Mouse (Mus musculus) heart, adult 2 months (tissue): ENCODE measurements around the gene Clcn3. TPM values are rescaled to one million over a fixed set of nuclear protein-coding genes. Genes with fewer than 3 reads are reported as not detected.

Source experiments
- DNase-seq, 2 experiments: peaks; one replicate each; pipeline ENCODE4 v3.0.0; 2021
- H3K27ac ChIP-seq: fragments of 200-600 bp; 2 replicates; pipeline ENCODE4 v1.8.1; 2022
- H3K27me3 ChIP-seq: fragments of 200-500 bp; 2 replicates; pipeline ENCODE4 v1.6.1; 2012; ENCODE audit warnings: mild to moderate bottlenecking, low read length, inconsistent platforms, mixed read lengths; ENCODE audit not compliant: control insufficient read depth, insufficient read depth
- H3K36me3 ChIP-seq: fragments of 200-500 bp; 2 replicates; pipeline ENCODE4 v1.6.1; 2012; ENCODE audit warnings: low read length, inconsistent platforms; ENCODE audit not compliant: control insufficient read depth, insufficient read depth
- H3K4me1 ChIP-seq: fragments of 200-500 bp; 2 replicates; pipeline ENCODE4 v1.6.1; 2011; ENCODE audit warnings: low read length; ENCODE audit not compliant: control insufficient read depth, insufficient read depth
- H3K4me3 ChIP-seq: fragments of 200-600 bp; 2 replicates; pipeline ENCODE4 v1.8.1; 2022
- H3K79me2 ChIP-seq: fragments of 200-500 bp; replicated peaks from 2 replicates; pipeline ENCODE4 v1.6.1; 2012; ENCODE audit warnings: mild to moderate bottlenecking, inconsistent platforms, low read length, moderate library complexity, mixed read lengths; ENCODE audit not compliant: control insufficient read depth, insufficient read depth
- H3K9ac ChIP-seq: fragments of 200-500 bp; 2 replicates; pipeline ENCODE4 v1.6.1; 2012; ENCODE audit warnings: low read depth, mild to moderate bottlenecking, control low read depth, inconsistent platforms, low read length, mixed read lengths
- CTCF ChIP-seq: fragments of 200-600 bp; IDR thresholded peaks from 2 replicates; pipeline ENCODE4 v1.8.1; 2022; ENCODE audit warnings: antibody characterized with exemption, mild to moderate bottlenecking, moderate library complexity
- EP300 ChIP-seq: fragments of 200-500 bp; IDR thresholded peaks from 2 replicates; pipeline ENCODE4 v1.6.1; 2011; ENCODE audit warnings: low read depth, low read length, control low read depth; ENCODE audit not compliant: insufficient read depth
- POLR2A ChIP-seq: fragments of 200-500 bp; IDR thresholded peaks from 2 replicates; pipeline ENCODE4 v1.6.1; 2011; ENCODE audit warnings: mild to moderate bottlenecking, low read depth, low read length, control low read depth; ENCODE audit not compliant: insufficient read depth
- WGBS: fragments of 180-500 bp; shearing (Covaris S2); methylation state at CpG from one replicate; pipeline ENCODE4 v1.1.7; 2018; 5-methylcytosine and 5-hydroxymethylcytosine counted together
- intact Hi-C: fragments of 180-260 bp; cut with DNase I; formaldehyde crosslinking; loops from one replicate; pipeline ENCODE4 v1.15.1; 2025
- polyA plus RNA-seq: library from polyadenylated mRNA; depleted of rRNA; stranded (reverse); fragments of >200 nt; gene quantifications from 2 replicates; pipeline ENCODE4 v1.2.3, GENCODE M21; 2012; rRNA removed
- total RNA-seq, 2 experiments: library from RNA; stranded (reverse); gene quantifications; 2 replicates each; pipeline ENCODE4 v1.2.3; 2021

Gene Clcn3
- total and polyA plus RNA-seq, 3 experiments: 10.1 to 33.6 (median 27.6) TPM

DNA sequence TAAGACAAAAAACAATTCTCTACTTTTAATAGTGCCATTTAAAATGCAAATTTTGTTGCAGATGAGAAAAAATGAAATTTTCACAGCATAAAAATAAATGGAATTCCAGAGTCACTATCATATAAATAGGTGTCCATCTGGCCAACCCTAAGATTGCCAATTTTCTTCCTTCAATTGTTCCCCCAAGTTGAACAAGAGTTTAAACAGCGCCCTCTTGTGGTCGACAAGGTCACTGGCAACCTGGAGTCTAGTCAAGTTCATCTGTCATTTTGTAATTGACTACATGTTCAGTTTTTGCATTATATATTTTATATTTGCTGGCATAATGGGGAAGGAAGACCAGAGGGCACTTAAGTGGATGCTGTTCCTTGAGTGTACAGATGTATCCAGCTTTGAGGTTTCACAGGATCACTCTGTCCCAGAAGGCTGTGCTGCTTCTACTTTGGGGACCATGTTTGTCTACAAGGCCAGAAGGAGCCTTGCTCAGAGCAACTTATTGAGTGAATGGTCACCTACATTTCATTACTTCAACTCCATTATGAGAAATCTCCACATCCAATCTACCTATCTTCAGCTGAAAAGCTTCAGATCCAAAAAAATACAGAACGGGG is 117.5 kb downstream of the Clcn3 start:
- Histone ChIP-seq H3K79me2 (no peaks in the 10 kb centered on the region), H3K27me3 (no peaks in the 10 kb centered on the region), H3K4me1 (peaks cover 6% of the 10 kb centered on the region), H3K27ac (no peak overlapping the region), H3K36me3 (peaks cover 12% of the 10 kb centered on the region), H3K9ac (no peak overlapping the region), H3K4me3 (no peak overlapping the region)
- intact Hi-C loops: loop anchor here (1.0 to 2.0 kb wide), 2 partner anchors 248 to 361 kb away; partner anchors contain the start of gene Aadat
- DNase-seq: peak; percentile 28 to 33
- 32% methylated on average over 3 of the region's 3 CpGs for WGBS
- TF ChIP-seq POLR2A (no peak), CTCF (peak; percentile 93)

- no peak for DNase-seq
- intact Hi-C loops: loop anchor here (1.0 to 2.0 kb wide), 2 partner anchors 248 to 360 kb away; partner anchors contain the start of gene Aadat
- peaks cover 6% of the 10 kb centered on the region for H3K4me1 ChIP-seq
- H3K36me3 ChIP-seq: peaks cover 8% of the 10 kb centered on the region
- H3K4me3 ChIP-seq: no peak overlapping the region
- H3K27ac ChIP-seq: no peak overlapping the region
- no peaks in the 10 kb centered on the region for H3K27me3 ChIP-seq
- TF ChIP-seq CTCF: no peak
- TF ChIP-seq POLR2A: no peak
- no peak for TF ChIP-seq EP300
- H3K9ac ChIP-seq: no peak overlapping the region
- WGBS: 78% methylated on average over 6 of the region's 6 CpGs
- H3K79me2 ChIP-seq: no peaks in the 10 kb centered on the region
Observed at GRCm38 (mm10) chr8:60864875-60865274, 118.2 kb downstream of the Clcn3 start.

DNA sequence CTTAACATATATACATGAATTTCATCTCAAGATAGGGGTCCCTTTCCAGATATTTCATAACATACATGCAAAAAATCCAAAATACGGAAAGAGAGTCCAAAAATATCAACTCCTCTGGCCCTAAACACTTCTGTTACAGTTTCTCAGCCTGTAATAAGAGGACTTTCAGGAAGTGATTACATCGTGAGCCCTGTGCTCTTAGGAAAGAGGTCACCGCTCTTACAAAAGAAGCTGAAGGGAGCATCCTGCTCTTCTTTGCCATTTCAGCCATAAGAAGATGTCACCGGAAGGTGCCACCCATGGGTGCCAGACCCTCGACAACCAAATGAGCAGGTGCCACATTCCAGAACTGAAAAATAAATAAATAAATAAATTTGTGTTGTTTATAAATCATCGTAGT is 121.3 kb downstream of the Clcn3 start:
- no peak for DNase-seq
- 77% methylated on average over 6 of the region's 6 CpGs for WGBS
- Histone ChIP-seq H3K27ac (no peak overlapping the region), H3K4me3 (no peak overlapping the region), H3K79me2 (no peaks in the 10 kb centered on the region), H3K9ac (no peak overlapping the region), H3K4me1 (no peaks in the 10 kb centered on the region; the same call in 1 of the 2 replicates), H3K27me3 (no peaks in the 10 kb centered on the region), H3K36me3 (no peaks in the 10 kb centered on the region; the same call in 1 of the 2 replicates)
- TF ChIP-seq EP300 (no peak), POLR2A (no peak), CTCF (no peak)
- intact Hi-C loops: no loop called here

GRCm38 (mm10) chr8:60860749-60861148 is 122.4 kb downstream of the Clcn3 start:
- H3K79me2 ChIP-seq: no peaks in the 10 kb centered on the region
- H3K9ac ChIP-seq: no peak overlapping the region
- no peak for DNase-seq
- TF ChIP-seq CTCF (no peak), POLR2A (no peak), EP300 (no peak)
- H3K4me3 ChIP-seq: no peak overlapping the region
- no peak overlapping the region for H3K27ac ChIP-seq
- H3K27me3 ChIP-seq: no peaks in the 10 kb centered on the region
- intact Hi-C loops: no loop called here
- 69% methylated on average over 3 of the region's 3 CpGs for WGBS
- H3K4me1 ChIP-seq: no peaks in the 10 kb centered on the region; the same call in 1 of the 2 replicates
- H3K36me3 ChIP-seq: no peaks in the 10 kb centered on the region

Other genes with a start within 250 kb of the Clcn3 start
- gene Hpf1, start 92.9 kb downstream of the Clcn3 start, total RNA-seq: 10 to 100 TPM; 15.5 to 16.0 TPM
- 7.8 and 15.2 TPM in 2 replicates for gene Hpf1, start 92.9 kb downstream of the Clcn3 start, polyA plus RNA-seq
- gene Nek1, start 9.9 kb upstream of the Clcn3 start, total RNA-seq: 10 to 100 TPM in 1 of 2 experiments, 1 to 10 TPM in 1; 9.3 to 10.5 TPM
- gene Nek1, start 9.9 kb upstream of the Clcn3 start, polyA plus RNA-seq: 4.0 and 4.8 TPM in 2 replicates
- 1 to 10 TPM; 4.8 to 4.9 TPM for gene Sh3rf1, start 240.6 kb upstream of the Clcn3 start, total RNA-seq
- 3.1 and 4.2 TPM in 2 replicates for gene Sh3rf1, start 240.6 kb upstream of the Clcn3 start, polyA plus RNA-seq